Mouse (Mus musculus) left cerebral cortex, adult 11 months (tissue): ENCODE results near the gene Phf21a.
A peak's percentile ranks its signal among the peaks of the same experiment; 100 is the strongest.

Experiments used
- DNase-seq: peaks from one replicate; pipeline ENCODE4 v3.0.0; 2022; ENCODE audit warnings: low spot score

The Phf21a gene

DNA sequence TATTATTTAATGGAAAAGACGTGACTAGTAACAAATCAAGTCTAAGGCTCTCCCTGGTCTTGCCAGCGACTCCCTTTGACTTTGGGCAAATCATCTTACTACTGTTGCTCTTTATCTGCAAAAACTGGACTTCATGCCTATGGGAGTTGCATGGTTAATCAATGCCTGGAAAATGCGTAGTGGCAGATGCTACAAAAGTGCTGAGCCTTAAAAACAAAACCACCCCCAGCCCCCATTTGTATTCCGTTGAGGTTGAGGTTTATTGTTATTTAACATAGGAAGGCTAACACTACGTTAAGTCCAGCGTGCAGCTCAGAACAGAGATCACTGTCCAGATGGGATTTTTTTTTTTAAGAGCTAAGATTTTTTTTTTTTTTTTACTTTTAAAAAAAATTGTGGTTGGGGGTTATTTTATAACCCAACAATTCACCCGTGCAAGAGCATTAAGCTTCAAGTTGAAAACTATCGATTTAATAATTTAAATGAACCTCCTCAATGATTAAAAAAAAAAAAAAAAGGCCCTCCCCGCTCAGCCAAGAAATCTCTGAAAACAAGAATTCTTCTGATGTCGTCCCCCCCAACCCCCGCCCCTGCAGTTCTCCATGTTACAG is 89.3 kb downstream of the Phf21a start:
- DNase-seq = no peak

GRCm38 (mm10) chr2:92182981-92183501 is 90.1 kb downstream of the Phf21a start:
- DNase-seq = peak; percentile 81

- peak; percentile 92 for DNase-seq
Measured at GRCm38 (mm10) chr2:92183613-92184076, 90.7 kb downstream of the Phf21a start.

- peak; percentile 52 for DNase-seq
Measured at GRCm38 (mm10) chr2:92184077-92184921, 91.4 kb downstream of the Phf21a start.

- DNase-seq = no peak
Measured at GRCm38 (mm10) chr2:92185062-92185765, 92.3 kb downstream of the Phf21a start.

DNA sequence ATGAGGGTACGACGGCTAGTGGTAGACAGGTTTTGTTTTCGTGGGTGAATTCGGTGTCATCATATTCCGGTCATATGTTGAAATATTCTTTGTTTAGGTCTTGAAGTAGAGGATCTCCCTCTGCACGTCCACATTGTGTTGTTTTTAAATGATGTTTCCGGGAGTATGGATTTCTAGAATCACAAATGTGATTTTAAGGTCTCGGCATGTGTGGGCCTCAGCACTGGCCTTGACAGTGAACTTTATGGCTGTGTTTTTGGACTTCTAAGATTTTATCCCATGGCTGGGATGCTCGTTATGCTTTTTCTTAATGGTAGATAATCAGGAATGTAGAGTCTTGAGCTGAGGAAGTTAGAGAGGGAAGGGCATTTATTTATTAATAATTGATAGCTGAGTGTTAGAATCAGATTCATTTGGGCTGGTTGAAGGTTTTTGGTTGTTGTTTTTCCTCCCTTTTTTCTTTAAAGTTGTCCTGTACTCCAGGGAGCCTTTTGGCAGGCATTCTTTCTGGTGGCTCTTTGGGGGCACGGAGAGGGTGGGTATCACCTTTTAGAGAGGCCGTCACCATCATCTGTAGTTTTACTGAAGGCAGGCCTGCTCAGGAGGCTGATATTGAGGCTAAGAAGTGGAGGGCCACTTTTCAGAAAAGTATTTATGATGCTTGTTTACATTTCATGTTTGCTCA is 93.0 kb downstream of the Phf21a start:
- DNase-seq = no peak

GRCm38 (mm10) chr2:92187061-92187460 is 94.1 kb downstream of the Phf21a start:
- no peak for DNase-seq

DNA sequence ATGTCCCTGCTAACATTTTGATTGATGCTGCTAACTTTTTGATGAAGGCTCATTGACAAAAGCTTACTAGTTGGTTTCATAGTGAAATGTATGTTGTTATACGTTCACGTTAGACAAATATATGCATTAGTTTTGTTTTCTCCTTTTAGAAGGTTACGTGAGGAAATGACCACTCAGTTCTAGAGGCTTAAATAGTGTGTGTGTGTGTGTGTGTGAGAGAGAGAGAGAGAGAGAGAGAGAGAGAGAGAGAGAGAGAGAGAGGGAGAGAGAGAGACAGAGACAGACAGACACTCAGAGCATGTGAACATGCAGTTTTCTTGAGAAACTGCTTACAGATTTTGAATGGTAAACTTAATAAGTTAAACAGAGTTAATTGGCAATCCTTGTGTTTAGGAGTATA is 95.8 kb downstream of the Phf21a start:
- no peak for DNase-seq

DNA sequence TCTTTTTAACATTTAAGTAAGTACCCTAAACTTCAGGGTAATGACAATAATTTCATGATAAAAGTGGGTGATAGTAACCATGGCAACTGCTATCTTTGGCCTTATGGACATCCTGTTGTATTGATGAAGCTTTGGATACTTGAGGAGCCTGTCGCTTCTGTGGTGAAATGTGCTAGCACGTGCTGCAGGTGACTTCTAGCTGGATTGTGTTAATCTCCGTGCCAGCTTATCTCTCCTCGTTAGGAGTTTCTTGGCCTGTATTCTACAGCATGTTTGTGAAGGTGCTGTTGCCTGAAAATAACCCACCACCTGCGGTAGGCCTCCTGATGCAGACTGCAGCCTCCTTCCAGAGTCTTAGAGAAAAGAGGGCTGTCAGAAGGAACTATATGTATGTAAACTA is 98.0 kb downstream of the Phf21a start:
- no peak for DNase-seq

DNA sequence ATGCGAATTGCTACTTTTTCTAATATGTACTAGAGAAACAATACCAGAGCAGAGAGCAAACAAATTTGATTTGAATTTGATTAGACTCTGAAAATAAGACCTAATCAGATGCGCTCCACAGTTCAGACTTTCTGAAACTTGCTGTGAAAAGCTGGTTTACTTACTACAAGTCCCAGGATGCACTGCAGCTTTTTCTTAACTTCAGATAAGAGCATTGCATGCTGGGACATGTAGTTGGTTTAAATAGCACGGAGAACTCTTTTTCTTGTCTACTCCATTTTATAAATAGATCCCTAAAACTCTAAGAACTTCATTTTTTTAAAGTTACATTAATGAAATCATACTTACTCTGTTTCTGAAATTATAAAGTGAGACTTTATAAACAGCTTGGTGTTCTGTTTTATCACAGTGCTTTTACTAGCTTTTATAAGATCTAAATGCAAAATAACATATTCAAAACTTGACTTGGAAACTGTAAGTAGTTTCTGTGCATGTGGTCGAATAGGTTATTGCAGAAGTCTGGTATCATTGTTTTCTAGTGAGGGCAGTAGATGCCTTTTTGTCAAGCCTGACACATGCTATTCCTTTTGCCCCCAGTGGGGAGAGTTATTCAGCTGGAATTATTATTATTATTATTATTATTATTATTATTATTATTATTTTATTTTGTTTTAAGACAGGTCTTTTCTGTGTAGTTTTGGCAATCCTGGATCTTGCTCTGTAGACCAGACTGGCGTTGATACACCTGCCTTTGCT is 99.1 kb downstream of the Phf21a start:
- peak; percentile 27 for DNase-seq

- no peak for DNase-seq
Measured at GRCm38 (mm10) chr2:92198126-92198525, 105.2 kb downstream of the Phf21a start.

DNA sequence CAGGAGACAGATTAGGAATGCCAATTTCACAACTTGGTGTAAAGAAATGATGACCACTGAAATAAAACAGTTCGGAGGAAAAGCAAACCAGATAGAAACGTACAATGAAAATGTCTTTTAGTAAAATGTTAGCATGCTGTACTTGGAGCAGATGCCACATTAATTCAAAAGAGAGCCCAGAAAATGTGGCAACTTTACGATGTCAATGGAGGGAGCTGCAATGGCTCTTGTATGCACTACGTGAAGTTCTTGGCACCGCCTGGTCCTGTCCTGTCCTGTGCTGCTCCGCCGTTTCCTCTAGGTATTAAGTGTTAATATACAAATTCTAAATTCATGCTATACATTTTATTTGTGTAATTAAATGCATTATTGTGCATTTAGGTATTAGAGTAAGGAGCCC is 105.8 kb downstream of the Phf21a start:
- DNase-seq = no peak

DNA sequence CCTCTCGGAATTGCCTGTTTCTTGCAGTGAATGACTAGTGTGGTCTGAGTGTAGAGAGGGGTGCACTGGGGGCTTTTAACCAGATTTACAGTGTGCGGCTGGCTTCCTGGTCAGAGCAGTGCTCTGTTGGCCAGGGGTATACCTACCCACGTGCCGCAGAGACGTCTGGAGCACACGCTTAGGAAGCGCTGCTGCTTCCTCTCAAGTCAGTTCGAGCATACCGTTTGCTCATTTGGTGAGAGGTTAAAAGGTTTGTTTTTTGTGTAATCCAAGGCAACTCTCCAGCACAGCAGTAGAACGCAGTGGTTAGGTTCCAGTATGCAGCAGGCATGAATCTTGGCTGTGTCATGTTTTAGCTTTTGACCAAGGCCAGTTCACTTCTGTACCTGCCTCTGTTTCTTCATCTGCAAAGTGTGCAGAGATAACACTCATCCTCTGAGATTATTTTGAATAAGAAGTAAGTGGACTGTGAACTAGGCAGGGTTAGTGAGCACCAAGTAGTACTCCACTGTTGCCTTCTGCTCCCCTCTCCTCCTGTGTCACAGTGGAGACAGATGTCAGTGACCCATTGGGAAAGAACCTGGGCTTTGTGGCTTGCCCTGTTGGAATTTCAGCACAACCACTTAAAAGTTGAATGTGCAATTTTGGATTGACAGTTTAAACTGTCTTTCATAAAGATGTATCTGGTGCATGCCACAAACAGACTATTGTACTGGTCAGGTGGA is 106.8 kb downstream of the Phf21a start:
- no peak for DNase-seq

DNA sequence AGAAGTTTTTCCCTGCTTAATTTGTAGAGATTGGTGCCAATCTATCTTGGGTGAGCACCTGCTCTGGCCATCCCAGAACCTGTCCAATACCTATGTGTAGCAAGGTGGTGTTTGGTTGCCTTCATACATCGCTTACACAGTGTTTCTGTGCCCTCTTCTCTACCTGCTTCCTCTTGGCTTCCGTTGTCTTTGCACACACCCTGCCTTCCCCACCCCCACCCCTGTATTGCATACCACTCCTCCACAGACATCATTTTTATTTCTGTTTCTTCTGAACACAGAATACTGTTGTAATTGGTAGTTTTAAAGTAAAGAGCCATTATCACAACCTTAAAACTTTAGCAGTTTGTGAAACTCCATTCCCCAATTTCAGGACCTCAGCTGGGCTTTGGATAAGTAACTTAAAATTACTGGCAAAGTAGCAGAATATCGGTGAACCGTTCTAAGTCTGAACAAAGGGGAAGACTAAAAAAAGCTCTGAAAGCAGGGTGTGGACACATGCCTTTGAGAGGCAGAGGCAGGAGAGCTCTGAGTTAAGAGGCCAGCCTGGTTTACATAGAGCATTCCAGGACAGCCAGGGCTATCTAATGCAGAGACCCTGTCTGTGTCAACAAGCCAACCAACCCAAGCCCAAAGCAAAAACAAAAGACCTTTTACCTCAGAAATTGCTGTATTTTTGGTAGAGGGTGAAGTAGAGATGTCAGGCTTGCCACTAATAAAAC is 109.6 kb downstream of the Phf21a start:
- no peak for DNase-seq

- DNase-seq = no peak
Measured at GRCm38 (mm10) chr2:92205010-92205639, 112.2 kb downstream of the Phf21a start.

DNA sequence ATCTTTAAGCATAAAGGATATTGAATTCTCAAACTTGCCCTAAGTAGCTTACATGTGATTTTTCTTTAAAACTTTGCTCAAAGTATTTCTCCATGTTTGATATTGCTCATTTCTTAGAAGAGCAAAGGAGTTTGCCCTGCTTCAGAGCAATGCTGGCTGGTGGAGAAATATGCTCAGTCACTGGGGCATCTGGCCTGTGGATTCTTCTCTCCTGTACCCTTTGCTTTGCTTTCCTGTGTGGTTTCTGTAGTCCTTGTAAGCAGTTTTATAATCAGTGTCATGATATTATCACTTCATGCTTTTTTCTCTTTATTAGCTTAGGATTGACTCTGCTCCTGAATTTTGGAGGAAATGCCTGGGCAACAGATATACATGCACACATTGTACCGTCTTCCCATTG is 117.5 kb downstream of the Phf21a start:
- DNase-seq = no peak

GRCm38 (mm10) chr2:92221431-92221830 is 128.5 kb downstream of the Phf21a start:
- DNase-seq = no peak

DNA sequence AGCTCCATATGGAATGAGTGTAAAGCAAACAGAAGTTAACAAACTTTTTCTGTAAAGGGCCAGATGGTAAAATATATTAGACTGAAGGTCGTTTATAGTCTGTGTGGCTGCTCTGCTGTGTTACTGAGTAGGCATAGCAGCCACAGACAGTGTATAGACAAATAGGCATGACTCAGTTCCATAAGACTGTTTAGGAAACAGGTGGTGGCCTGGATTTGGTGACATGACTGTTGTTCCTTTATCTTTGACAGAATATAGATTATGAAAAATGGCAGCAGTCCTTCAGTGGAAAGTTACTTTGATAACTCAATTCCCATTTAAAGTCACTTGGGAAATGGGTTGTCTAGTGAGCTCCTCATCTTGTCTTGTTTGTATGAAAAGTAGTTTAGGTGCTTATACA is 132.7 kb downstream of the Phf21a start:
- no peak for DNase-seq

GRCm38 (mm10) chr2:92229973-92230372 is 137.1 kb downstream of the Phf21a start:
- no peak for DNase-seq
